Mouse (Mus musculus): Measurements from ENCODE around the gene Pou2af1.

Pou2af1 gene

GRCm38 (mm10) chr9:51213023-51213728, at the start of gene Pou2af1:
Gene Pou2af1 (plus strand): TSS chr9:51213708.
- no peak for TF ChIP-seq GATA4 (IDR thresholded peaks at IDR 0.05; ENCODE audit: insufficient replicate concordance, low read length)

DNA sequence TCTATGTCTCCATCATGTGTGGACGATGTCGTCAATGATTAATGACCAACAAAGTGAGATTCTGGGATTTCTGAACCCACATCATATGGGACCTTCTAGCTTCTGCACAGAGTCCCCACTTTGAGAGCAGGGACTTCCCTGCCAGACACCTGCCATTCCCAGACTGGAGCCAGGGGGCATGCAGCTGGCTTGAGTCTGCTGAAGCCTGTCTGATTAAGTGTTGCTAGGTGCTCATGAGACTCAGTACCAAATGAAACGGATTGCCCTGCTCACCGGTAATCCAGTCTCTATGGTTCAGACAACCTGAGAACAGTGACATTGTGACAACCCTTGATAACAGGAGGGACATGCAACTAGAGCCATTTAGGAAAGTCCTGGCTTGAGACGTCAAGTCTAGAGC, 49.5 kb upstream of the Pou2af1 start:
- no peak for TF ChIP-seq GATA4 (IDR thresholded peaks at IDR 0.05; ENCODE audit: insufficient replicate concordance, low read length)

DNA sequence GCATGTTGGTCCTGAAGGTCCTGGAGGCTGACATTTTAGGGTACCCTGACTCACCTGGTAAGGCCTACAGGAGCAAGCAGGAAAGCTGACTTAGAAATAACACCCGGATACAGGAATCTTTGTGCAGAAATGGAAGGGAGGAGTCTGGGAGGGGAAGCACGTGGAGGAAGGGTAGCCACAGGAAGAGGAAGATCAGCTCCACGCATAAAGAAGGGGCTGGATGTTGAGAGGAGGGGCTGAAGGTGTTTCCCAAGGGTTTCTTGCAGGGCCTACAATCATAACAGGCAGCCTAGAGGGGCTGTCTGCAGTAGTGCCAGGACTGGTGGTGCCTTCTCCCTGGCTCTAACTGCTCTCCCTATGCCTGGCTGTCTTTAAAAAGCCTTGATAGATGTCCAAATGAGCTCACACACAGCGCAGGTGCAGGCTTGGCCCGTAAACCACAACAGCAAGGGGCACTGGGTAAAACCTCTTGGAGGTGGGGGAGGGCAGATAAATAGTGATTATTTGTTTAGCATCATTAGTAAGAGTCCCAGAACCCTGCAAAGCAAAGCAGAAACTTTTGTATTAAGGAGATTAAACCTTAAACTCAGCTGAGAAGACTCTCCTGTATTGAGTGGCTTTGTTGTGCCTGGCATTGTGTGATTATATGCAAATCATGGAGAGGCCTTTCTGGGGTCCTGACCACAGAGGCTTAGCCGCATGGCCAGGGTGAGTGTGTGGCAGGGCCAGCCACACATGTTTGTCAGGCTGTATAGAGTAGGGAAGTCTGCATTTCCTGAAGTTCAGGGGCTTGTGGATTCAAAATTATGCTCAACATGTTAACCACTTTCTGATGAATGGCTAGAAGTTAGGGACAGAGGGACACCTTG, 48.0 kb upstream of the Pou2af1 start, which contains the start of gene Gm32742:
Gene Gm32742, minus strand, starts transcription at position 206 of the 869 bp plus-strand sequence.
- TF ChIP-seq GATA4 (IDR thresholded peaks at IDR 0.05; ENCODE audit: insufficient replicate concordance, low read length) = no peak

DNA sequence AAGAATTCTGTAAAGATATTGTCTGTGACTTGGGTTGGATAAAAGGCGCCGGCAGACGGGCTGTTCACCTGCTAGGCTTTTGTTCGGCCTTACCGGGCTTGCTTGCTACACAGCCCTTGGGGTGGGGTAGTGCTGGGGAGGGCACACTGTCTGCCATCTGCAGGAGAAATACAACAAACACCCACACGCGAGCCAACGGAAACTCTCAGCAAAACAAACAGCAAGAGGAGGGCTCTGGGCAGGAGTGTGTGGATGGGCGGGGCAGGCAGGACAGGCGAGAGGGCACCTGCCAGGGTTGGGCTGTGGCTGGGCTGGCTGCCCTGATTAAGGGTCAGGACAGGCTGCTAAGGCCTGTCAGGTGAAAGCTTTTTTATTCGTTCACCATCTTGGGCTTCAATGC, 45.6 kb upstream of the Pou2af1 start:
- TF ChIP-seq GATA4 (IDR thresholded peaks at IDR 0.05; ENCODE audit: insufficient replicate concordance, low read length) = no peak

DNA sequence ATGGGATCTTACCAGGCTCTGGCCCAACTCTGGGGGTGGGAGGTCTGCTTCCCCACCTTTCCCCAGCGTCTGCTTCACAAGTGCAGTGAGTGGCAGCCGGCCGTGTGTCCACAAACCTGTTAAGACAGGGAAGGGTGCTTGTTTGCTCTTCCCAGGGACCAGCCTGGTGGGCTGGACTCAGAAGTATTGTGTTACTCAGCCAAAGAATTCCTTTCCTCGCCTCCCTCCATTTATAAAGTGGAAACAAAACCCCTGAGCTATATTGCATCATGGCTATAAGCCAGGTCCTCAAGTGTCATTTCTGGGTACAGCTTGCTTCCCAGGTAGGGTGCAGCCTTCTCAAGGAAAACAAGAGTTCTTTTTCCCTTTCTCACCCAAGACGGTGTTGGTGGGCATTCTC, 44.8 kb upstream of the Pou2af1 start:
- no peak for TF ChIP-seq GATA4 (IDR thresholded peaks at IDR 0.05; ENCODE audit: insufficient replicate concordance, low read length)

DNA sequence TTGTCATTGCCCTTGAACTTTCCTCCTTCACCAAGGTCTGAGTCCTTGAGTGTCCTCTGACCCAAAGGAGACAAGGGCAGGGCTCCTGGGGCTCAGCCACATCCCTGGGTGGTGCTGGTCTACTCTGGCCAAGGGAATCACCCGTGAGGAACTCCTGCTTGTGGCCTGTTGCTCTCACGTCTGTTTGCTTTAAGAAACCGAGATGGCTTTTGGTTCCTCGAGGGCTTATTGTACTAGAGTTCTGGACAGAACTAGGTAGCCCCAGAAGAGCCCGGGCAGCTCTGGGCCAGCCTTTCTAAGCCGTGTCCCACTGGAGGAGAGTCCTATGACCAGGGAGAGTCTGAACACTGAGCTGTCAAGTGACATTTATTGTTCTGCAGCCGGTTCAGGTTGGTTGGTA, 44.4 kb upstream of the Pou2af1 start:
- no peak for TF ChIP-seq GATA4 (IDR thresholded peaks at IDR 0.05; ENCODE audit: insufficient replicate concordance, low read length)

- TF ChIP-seq GATA4 (IDR thresholded peaks at IDR 0.05; ENCODE audit: insufficient replicate concordance, low read length) = no peak
Observed at GRCm38 (mm10) chr9:51170298-51170697, 43.2 kb upstream of the Pou2af1 start.

DNA sequence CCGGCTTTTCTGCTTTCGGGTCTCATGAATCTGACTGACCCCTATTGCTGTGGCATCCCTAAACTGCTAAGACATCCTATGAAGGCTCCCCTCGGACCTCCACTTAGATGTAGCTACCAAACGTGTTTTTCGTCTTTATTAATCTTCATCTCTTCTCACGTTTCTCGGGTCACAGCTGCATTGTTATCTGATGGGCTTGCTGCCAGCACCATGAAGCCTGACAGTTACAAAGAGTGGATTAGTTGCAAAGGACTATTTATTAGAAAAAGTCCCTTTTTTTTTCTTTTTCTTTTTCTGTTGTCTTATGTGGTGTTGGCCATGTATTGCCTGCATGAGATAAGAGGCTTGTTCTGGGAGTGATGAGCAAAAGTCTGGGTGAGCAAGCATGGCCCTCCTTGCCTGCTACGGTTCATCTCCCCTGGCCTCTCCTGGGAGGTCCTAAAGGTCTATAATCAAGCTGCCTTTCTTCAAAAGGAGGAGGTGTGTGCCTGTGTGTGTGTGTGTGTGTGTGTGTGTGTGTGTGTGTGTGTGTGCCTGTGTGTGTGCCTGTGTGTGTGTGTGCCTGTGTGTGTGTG, 38.5 kb upstream of the Pou2af1 start:
- TF ChIP-seq GATA4 (IDR thresholded peaks at IDR 0.05; ENCODE audit: insufficient replicate concordance, low read length) = peak; percentile 47; the same call in 1 of the 2 replicates

DNA sequence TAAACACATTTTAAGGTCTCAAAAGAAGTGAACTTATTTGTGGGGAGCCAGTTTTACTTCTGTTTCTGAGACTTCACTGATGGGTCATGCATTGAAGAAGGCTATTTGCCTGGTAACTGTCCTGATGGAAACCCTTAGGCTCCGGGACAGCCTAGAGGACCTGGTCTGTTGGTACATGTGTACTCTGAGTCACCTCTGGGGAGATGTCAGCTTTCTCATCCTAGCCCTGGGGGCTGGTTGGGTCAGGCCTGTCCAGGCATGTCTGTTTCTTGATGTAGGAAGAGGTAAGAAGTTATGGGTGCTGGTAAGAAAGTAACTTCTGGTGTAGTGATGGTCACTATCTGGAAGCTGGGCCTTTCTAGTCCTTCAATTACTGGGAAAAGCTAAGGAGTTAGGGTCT, 37.8 kb upstream of the Pou2af1 start:
- TF ChIP-seq GATA4 (IDR thresholded peaks at IDR 0.05; ENCODE audit: insufficient replicate concordance, low read length) = no peak

GRCm38 (mm10) chr9:51178297-51178696, 35.2 kb upstream of the Pou2af1 start:
- no peak for TF ChIP-seq GATA4 (IDR thresholded peaks at IDR 0.05; ENCODE audit: insufficient replicate concordance, low read length)

- TF ChIP-seq GATA4 (IDR thresholded peaks at IDR 0.05; ENCODE audit: insufficient replicate concordance, low read length) = no peak
Observed at GRCm38 (mm10) chr9:51180621-51181020, 32.9 kb upstream of the Pou2af1 start.

GRCm38 (mm10) chr9:51182716-51183710, 30.5 kb upstream of the Pou2af1 start:
- no peak for TF ChIP-seq GATA4 (IDR thresholded peaks at IDR 0.05; ENCODE audit: insufficient replicate concordance, low read length)

GRCm38 (mm10) chr9:51185386-51185785, 28.1 kb upstream of the Pou2af1 start:
- TF ChIP-seq GATA4 (IDR thresholded peaks at IDR 0.05; ENCODE audit: insufficient replicate concordance, low read length) = no peak

- TF ChIP-seq GATA4 (IDR thresholded peaks at IDR 0.05; ENCODE audit: insufficient replicate concordance, low read length) = no peak
Observed at GRCm38 (mm10) chr9:51185871-51186270, 27.6 kb upstream of the Pou2af1 start.

- TF ChIP-seq GATA4 (IDR thresholded peaks at IDR 0.05; ENCODE audit: insufficient replicate concordance, low read length) = no peak
Observed at GRCm38 (mm10) chr9:51190655-51191054, 22.9 kb upstream of the Pou2af1 start.

Measured in liver, adult (tissue).